Mouse (Mus musculus) embryo, embryonic 10.5 days (tissue): ENCODE data around the gene Sod1.

ENCODE experiments used
- DNase-seq: peaks from one replicate; pipeline ENCODE4 v3.0.0-alpha.2; 2015; ENCODE audit warnings: low spot score

Gene Sod1

GRCm38 (mm10) chr16:90220026-90220891 is at the start of gene Sod1:
Gene Sod1, plus strand, starts transcription at chr16:90220754.
- peak; percentile 98 for DNase-seq

- no peak for DNase-seq
Observed at GRCm38 (mm10) chr16:90171416-90171815, 49.1 kb upstream of the Sod1 start.

GRCm38 (mm10) chr16:90176472-90176871 is 44.1 kb upstream of the Sod1 start:
- peak; percentile 47 for DNase-seq

GRCm38 (mm10) chr16:90177425-90177824 is 43.1 kb upstream of the Sod1 start:
- no peak for DNase-seq

- no peak for DNase-seq
Observed at GRCm38 (mm10) chr16:90178404-90178803, 42.1 kb upstream of the Sod1 start.

GRCm38 (mm10) chr16:90179892-90180291 is 40.7 kb upstream of the Sod1 start:
- no peak for DNase-seq

GRCm38 (mm10) chr16:90180975-90181374 is 39.6 kb upstream of the Sod1 start:
- no peak for DNase-seq

GRCm38 (mm10) chr16:90181673-90182072 is 38.9 kb upstream of the Sod1 start:
- no peak for DNase-seq

GRCm38 (mm10) chr16:90184135-90184534 is 36.4 kb upstream of the Sod1 start:
- no peak for DNase-seq

GRCm38 (mm10) chr16:90185928-90186588 is 34.5 kb upstream of the Sod1 start:
- peak; percentile 92 for DNase-seq

GRCm38 (mm10) chr16:90187453-90187852 is 33.1 kb upstream of the Sod1 start:
- DNase-seq: peak; percentile 75

GRCm38 (mm10) chr16:90191289-90191688 is 29.3 kb upstream of the Sod1 start:
- no peak for DNase-seq

- no peak for DNase-seq
Observed at GRCm38 (mm10) chr16:90193719-90194118, 26.8 kb upstream of the Sod1 start.

- no peak for DNase-seq
Observed at GRCm38 (mm10) chr16:90196688-90197240, 23.8 kb upstream of the Sod1 start.

GRCm38 (mm10) chr16:90197337-90197973 is 23.1 kb upstream of the Sod1 start:
- DNase-seq: peak; percentile 87

GRCm38 (mm10) chr16:90198626-90199025 is 21.9 kb upstream of the Sod1 start:
- DNase-seq: no peak

GRCm38 (mm10) chr16:90199174-90199573 is 21.4 kb upstream of the Sod1 start:
- DNase-seq: no peak

GRCm38 (mm10) chr16:90202140-90202539 is 18.4 kb upstream of the Sod1 start:
- no peak for DNase-seq

- DNase-seq: no peak
Observed at GRCm38 (mm10) chr16:90203226-90203962, 17.2 kb upstream of the Sod1 start.

- no peak for DNase-seq
Observed at GRCm38 (mm10) chr16:90204868-90205267, 15.7 kb upstream of the Sod1 start.

- no peak for DNase-seq
Observed at GRCm38 (mm10) chr16:90208996-90209395, 11.6 kb upstream of the Sod1 start.

GRCm38 (mm10) chr16:90210717-90211116 is 9.8 kb upstream of the Sod1 start:
- no peak for DNase-seq
